Mouse (Mus musculus) right cerebral cortex, postnatal 10 days (tissue): ENCODE results near the gene Ube2s.
"Not testable (repeated sequence)": the region's sequence is repeated elsewhere in the genome, so short reads cannot be mapped to it uniquely, and the experiment has no call there.

Source experiments
- DNase-seq, 2 experiments: peaks; one replicate each; pipeline ENCODE4 v3.0.0; 2021; ENCODE audit warnings: low spot score in 2 of 2

The Ube2s gene

DNA sequence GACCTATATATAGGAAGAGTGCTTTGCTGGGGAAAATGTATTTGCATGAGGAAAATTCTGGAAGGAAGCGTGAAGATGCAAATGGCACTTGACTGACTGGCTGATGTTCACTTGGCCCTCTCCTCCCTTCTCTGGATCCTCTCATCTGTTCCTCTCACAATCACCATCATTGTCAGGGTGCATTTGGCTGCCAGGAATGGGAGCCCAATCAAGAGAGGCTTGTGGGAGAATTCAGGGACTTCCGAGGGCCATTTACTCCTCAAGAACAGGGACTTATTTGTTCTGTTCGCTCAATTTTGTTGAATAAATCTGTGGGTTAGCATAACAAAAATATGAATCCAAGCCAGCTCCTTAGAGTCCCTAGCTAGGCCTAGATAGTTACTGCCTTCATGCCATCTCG is 9.3 kb upstream of the Ube2s start:
- peak; percentile 72 to 78 for DNase-seq

DNA sequence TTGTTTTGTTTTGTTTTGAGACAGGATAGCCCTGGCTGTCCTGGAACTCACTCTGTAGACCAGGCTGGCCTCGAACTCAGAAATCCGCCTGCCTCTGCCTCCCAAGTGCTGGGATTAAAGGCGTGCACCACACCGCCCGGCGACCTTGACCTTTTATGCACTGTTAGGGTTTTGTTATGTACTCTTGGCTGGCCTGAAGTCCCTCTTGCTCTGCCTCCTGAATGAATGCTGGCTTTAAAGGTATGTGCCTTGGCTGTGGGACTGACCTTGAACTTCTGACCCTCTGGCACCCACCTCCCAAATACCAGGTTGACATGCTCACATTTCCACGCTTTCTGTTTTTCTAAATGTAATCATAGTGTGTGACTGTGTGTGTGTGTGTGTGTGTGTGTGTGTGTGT is 8.5 kb upstream of the Ube2s start:
- not testable (repeated sequence) for DNase-seq

DNA sequence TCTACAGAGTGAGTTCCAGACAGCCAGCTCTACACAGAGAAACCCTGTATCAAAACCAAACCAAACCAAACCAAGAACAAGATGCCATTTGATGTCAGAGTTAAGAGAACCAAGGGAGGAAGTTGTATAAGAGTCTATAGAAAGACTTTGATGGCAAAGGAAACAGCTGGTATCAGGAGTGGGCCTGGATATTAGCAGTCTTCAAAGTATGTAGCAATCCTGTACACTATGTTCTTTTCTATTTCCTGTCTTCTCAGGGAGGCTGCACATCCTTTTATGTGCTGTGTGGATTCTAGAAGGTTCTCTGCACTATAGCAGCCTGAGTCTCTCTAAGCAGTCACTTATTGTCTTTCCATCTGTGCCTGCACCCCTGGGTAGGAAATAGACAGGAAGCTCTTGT is 4.2 kb upstream of the Ube2s start:
- DNase-seq: no peak

DNA sequence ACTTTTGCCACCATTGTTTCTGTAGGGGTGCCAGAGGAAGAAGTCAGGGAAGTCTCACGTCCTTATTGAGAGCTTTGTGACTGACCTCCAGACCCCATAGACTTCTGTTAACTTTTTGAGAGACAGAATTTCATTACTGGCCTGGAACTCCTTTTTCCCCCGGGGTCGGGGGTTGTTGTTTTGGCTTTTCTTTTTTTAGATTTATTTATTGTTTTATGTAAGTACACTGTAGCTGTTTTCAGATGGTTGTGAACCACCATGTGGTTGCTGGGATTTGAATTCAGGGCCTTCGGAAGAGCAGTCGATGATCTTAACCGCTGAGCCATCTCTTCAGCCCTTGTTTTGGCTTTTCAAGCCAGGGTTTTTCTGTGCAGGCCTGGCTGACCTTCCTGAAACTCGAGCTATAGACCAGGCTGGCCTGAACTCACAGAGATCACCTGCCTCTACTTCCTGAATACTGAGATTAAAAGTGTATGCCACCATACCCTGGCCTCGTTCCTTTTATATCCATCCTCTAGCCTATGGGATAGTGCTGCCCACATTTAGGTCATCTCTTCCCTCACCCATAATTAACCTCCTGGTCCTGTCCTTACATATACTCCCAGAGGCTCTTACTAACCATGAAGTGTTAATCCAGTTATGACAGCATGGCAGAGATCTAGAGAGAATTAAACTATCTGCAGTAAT is 858 bp upstream of the Ube2s start:
- no peak for DNase-seq

DNA sequence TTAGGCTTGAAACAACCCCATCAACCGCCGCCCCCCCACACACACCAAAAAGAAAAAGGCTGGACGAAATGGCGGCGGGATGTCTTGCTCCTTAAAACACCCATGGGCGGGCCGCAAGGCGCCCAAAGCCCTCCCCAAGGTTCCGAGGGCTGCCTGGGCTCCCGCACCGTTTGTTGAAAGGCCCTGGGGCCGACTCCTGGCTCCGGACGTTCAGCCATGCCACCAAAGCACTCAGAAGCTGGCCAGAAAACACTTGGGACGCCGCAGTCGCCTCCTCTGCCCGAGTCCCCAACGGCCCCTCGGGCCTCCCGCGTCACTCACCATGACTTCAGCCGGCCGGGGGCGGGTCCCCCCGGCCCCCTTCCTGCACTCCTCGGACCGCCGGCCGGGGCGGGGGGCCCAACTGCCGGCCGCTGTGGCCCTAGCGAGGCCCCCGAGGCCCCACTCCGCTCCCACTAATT is 518 bp downstream of the Ube2s start:
- peak; percentile 61 to 63 for DNase-seq

DNA sequence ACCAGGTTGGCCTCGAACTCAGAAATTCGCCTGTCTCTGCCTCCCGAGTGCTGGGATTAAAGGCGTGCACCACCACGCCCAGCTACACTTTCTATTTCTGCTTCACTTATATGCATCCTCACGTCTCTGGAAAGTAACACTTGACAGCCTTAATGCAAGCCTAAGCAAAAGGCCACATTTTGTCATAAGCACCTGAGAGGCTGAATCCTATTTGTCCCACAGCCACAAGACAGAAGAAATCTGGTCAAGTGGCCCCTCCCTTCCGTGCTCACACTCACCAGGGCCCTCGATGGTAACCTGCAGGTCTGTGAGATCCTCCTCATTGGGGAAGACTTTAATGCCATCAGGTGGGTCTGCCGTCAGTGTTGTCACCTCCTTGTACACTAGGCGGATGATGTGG is 1.3 kb downstream of the Ube2s start:
- DNase-seq: not testable (repeated sequence)

DNA sequence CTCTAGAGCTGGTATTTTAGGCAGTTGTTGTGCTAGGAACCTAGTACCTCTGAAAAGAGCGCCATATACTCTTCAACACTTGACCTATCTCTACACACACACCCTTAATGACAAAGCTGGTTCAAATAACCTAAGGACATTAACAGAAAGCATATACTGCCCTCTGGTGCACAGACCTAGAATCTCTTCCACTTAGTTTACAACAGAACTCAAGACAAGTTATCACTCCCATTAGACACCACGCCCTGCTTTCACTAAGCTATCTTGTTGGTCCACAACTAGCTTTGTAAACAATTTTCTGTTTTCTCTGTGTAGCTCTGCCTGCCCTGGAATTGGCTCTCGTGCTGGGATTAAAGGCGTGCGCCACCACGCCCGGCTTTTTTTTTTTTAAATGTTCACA is 5.7 kb downstream of the Ube2s start:
- no peak for DNase-seq

DNA sequence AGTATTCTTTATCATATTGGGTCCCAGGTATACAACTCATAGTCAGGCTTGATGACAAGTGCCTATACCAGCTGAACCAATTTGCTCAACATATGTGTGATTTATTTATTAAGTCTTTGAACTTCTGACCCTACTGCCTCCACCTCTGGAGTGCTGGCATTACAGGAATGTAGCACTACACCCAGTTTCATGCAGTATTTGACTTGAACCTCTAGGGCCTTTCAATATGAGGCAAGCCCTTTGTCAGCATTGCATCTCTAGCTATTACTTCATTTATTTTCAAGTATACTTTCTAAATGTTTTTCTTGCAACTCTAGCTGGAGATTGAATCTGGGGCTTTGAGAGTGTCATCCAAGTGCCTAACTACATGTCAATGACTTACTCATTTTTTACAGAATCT is 10.1 kb downstream of the Ube2s start:
- no peak for DNase-seq

DNA sequence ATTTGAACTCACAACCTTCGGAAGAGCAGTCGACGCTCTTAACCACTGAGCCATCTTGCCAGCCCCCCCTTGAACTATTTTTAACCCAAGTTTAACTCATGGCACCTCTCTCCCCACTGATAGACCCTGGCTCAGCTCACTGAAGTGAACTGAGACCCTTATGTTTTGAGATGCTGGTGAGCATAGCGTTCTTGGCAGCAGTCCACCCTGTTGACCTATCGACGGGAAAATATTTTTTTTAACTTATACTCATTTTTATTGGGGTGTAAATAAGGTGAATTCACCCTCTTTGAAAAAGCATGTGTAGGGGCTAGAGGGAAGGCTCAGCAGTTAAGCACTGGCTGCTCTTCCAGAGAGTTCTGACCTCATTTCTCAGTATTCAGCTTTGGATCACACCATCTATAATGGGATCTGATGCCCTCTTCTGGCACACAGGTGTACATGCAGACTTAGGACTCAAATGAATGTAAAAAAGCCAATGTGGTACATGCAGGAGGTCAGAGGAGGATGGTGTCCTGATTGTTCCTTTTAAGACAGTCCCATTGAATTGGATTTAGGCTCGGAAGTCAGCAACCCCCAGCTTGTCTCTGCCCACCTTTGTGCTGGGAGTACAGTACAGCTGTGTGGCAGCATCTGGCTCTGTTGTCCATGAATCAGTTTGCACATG is 16.5 kb downstream of the Ube2s start:
- peak in 1 of 2 experiments; percentile 55 for DNase-seq

DNA sequence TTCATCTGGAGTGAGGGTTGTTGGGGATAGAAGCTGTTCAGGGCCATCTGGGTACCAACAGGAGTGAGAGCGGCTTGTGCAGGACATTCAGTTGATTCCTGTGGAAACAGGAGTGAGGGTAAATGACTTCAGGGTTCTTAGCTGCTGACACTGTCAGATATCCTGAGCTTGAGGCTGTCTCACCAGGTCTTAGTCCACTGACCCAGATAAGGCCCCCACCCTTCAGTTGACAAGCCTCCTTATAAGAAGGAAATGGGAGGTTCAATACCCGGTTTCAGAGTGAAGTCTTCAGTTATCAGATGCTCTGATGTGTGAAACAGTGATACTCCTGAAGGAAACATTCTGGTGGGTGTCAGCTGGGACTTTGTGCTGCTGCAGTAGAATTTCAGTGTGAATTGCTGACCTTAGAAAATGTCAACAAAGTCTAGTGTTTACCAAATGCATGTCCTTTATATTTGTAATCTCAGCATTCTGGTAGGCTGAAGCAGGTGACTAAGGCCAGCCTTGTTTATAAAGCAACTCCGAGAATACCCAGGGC is 17.7 kb downstream of the Ube2s start:
- no peak for DNase-seq

DNA sequence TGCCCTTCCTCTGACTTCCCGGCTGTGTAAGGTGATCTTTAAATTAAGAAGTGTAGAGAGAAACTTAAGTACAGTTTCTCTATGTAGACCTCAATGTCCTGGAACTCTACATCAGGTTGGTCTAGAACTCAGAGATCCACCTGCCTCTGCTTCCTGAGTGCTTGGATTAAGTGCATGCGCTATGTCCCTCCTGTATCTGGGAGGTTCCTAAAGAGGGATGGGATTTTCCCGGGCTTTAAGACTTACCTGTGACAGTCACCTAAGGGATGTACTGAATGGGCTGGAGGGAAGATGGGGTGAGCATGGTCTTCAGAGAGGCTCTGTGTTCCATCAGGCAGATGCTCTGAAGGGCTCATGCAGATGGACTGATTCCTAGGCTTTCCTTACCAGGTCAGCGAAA is 18.7 kb downstream of the Ube2s start:
- no peak for DNase-seq

DNA sequence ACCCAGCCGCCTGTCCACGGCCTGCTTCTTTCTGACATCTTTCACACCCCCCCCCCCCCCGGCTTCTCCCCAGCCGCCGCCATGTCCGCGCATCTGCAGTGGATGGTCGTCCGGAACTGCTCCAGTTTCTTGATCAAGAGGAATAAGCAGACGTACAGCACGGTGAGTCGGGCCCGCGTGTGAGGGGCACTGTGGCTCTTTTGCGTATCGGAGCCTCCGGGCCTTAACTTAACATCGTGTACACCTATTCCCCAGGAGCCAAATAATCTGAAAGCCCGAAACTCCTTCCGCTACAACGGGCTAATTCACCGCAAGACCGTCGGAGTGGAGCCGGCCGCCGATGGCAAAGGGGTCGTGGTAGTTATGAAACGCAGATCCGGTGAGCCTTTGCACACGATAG is 19.1 kb downstream of the Ube2s start:
- DNase-seq: not testable (repeated sequence)

DNA sequence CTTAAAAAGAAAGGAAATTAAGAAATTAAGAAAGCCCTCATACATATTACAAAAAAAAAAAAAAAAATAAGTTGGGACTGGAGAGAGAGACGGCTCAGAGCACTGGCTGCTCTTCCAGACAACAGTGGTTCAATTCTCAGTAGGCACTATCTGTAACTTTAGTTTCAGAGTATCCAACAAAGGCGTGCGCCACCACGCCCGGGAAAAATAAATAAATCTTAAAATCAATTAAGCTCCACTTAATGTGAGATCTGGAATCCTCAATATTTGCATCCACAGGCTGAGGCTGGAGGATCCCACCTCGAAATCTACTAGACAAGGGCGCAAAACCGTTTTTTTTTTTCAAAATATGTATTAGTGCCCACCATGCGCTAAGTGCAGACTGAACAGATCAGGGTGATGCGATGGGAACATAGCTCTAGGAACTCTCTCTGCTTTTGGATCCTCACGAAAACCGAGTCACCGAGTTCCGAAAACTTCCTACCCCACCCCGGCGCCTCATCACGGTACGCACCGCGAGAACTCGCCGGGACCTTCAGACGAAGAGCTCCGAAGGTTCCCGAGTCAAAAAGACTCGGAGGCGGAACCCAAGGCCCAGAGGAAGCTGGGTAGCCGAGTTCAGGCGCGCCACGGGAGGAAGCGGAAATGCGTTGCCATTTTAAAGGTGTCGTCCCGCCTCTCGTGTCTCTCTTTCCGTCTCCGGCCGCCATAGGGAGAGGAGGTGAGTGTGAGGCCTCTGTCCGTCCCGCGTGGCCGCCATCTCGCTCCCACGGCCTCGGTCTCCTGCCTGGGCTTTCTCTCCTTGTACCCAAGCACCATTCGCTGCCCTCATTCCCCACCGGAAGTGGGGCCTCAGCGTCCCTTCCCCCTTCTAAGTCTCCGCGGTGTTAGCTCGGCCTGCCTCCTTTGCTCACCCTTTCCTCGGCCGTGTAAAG is 19.8 kb downstream of the Ube2s start, which contains the start of gene Rpl28:
Rpl28 (plus strand) TSS at position 597 of the 935 bp plus-strand sequence.
- DNase-seq: peak; percentile 98

DNA sequence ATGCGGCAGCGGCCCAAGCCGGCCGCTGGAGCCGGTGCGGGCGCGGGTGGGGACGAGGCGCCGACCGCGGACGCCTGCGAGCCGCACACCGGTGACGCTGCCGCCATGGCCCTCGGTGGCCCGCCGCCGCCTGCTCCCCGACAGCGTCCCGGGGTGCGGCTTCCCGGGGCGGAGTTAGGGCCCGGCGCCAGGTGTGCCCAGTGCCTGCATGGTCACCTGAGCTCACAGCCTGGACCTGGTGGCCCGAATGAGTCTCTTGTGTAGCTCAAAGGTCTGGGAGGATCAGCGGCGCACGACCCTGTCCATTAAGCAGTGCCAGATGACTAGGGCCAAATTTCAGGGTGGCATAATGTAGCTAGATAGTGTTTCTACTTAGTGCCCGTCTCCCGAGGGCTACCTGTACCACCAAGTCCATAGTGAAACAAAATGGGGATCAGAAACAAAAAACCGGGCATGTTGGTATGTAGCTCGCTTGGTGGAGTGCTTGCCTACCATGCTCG is 22.9 kb downstream of the Ube2s start, which contains the start of gene Tmem238:
Tmem238 (minus strand) TSS at position 221 of the 500 bp plus-strand sequence.
- DNase-seq: peak in 1 of 2 experiments; percentile 41

DNA sequence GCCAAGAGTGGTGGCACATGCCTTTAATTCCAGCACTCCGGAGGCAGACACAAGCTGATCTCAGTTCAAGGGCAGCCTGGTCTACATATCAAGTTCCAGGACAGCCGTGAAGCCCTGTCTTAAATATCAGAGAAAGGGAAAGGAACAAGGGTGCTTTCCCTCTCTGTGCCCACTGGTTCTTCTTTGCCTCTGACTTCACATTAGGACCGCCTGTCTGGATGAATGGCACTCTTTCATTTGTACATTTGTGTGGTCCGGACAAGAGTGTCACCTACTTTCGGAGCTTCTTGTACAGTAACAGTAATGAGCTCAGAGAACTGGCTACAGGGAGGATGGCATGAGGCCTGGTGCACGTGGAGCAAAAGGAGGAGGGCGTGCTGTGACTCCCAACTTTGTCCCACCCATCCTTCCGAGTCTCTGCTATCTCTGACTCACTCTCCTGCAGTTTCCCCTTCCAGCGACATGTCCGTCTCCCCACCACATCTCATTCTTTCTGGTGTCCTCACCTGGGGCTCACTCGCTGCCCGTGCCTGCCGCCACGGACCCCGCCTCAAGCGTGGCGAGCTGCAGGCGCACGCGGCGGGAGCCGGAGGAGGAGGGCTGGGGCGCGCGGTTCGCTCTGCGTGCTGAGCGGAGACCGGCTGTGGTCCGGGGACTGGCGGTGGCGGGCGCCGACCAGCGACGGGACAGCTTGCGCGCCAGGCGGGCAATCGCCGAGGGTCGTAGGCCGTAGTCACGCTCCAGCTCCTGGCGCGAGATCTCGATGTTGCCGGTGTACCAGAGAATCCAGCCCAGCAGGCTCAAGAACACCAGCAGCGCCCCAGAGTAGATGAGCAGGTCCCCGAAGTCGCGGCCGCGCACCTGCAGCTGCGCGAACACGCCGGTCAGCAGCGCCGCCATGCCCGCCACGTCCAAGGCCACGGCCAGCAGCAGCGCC is 23.6 kb downstream of the Ube2s start:
- peak; percentile 66 to 69 for DNase-seq

DNA sequence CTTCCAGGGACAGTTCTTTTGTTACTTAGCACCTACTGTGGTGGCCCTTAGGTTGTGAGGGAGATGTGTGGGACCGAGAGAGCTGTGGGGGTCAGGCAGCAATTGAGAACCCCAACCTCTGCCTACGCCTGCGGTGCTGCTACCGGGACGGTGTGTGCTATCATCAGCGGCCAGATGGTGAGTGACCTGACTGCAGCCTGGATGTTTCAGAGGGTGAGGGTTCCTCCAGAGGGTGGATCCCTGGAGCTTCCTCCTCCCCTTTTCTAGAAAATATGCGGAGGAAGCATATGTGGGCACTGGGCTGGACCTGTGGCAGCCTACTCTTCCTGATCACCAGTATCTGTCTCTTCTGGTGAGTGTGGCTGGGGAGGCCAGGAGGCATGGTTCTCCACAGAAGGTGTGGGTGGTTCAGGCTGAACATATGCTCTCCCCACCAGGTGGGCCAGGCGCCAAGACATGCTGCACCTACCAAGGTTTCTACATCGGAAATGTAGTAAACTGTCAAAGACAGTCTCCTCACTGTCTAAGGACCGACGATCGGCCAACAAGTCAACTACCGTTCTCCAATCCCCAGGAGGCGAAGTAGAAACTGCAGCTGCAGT is 28.6 kb downstream of the Ube2s start:
- no peak for DNase-seq

DNA sequence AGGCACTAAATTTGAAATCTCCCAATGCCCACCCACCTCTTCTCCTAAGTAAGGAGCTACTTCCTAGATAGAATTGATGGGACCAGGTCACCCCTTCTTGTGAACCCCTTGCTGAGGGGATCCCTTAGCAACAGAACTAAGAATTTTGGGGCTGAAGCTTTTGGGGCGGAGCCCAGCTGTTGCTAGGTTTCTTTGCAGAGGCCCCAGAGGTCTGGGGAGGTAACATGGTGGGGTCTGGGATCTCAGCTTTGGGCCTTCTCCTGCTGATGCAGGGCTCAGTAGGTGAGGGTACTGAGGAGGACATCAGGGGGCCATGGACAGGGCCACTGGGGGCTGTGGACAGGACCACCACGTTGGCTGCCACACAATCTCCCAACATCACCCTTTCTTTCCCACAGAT is 29.6 kb downstream of the Ube2s start, which contains the start of the genes Il11 and Tmem190:
Il11 (minus strand) TSS at position 101 of the 400 bp plus-strand sequence.
Tmem190 (plus strand) TSS at position 179 of the 400 bp plus-strand sequence.
- no peak for DNase-seq

DNA sequence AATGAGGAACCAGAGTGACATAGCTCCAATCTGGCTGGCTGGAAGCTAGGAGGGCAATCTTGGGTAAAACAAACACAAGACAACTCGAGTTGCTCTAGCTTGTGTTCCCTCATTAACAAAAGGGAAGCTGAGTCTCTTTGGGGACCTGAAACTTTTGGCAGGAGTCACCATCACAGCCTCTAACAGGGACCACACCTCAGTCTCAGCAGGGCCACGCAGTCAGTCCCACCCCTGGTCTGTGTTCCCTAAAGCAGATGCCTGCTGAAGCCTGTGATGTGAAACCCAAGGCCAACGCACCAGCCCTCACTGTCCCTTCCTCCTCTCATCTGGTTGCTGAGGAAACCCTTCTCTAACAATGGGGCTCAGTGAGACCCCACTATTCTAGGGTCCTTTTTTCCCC is 30.3 kb downstream of the Ube2s start:
- DNase-seq: no peak

DNA sequence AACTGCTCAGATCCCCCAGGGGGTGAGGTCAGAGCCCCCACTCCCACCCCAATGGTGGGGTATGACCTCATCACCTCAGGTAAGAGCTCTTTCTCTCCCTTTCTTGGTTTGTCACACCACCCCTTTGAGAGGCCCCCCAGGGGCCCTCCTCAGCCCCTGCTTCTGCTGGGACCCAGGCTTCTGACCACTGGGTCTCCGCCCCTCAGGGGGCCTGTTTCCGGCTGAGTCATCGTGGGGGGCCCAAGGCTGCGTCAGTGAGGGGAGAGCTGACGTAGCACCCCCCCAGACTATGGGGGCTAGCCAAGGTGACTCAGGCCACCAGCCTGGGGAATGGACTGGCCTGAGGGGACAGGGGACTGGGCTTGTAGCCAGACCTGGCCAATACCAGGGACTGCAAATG is 32.5 kb downstream of the Ube2s start:
- DNase-seq: no peak
